Mouse (Mus musculus): Measurements from ENCODE around the gene Slc9a9. TPM values are rescaled to one million over a fixed set of nuclear protein-coding genes. Genes with fewer than 3 reads are reported as not detected.

Slc9a9 gene
- total RNA-seq, 1 experiment from 2014 or later = 2.3 TPM

- DNase-seq = peak; percentile 80
Measured at GRCm38 (mm10) chr9:95220009-95220408, 550.3 kb downstream of the Slc9a9 start.

GRCm38 (mm10) chr9:95221310-95221709 is 551.6 kb downstream of the Slc9a9 start:
- DNase-seq = no peak

- DNase-seq = no peak
Measured at GRCm38 (mm10) chr9:95226986-95227385, 557.3 kb downstream of the Slc9a9 start.

- no peak for DNase-seq
Measured at GRCm38 (mm10) chr9:95228123-95228522, 558.4 kb downstream of the Slc9a9 start.

- DNase-seq = no peak
Measured at GRCm38 (mm10) chr9:95229147-95229546, 559.4 kb downstream of the Slc9a9 start.

GRCm38 (mm10) chr9:95239900-95240299 is 570.2 kb downstream of the Slc9a9 start:
- no peak for DNase-seq

GRCm38 (mm10) chr9:95242628-95243195 is 573.0 kb downstream of the Slc9a9 start:
- no peak for DNase-seq

- no peak for DNase-seq
Measured at GRCm38 (mm10) chr9:95254162-95254561, 584.5 kb downstream of the Slc9a9 start.

- no peak for DNase-seq
Measured at GRCm38 (mm10) chr9:95255844-95256243, 586.1 kb downstream of the Slc9a9 start.

- DNase-seq = no peak
Measured at GRCm38 (mm10) chr9:95256680-95257316, 587.1 kb downstream of the Slc9a9 start.

- no peak for DNase-seq
Measured at GRCm38 (mm10) chr9:95262851-95263250, 593.1 kb downstream of the Slc9a9 start.

- no peak for DNase-seq
Measured at GRCm38 (mm10) chr9:95263867-95264509, 594.3 kb downstream of the Slc9a9 start.

- DNase-seq = peak; percentile 5
Measured at GRCm38 (mm10) chr9:95266179-95266578, 596.5 kb downstream of the Slc9a9 start.

- DNase-seq = no peak
Measured at GRCm38 (mm10) chr9:95266924-95267323, 597.2 kb downstream of the Slc9a9 start.

GRCm38 (mm10) chr9:95279590-95280344 is 610.1 kb downstream of the Slc9a9 start:
- DNase-seq = peak; percentile 67

Small RNA genes within 50 kb of the gene (microRNA-seq; reads per million reads assigned to microRNA genes)
- gene Mir7656 = 0 to 0.76 reads per million in 2 experiments

Other genes starting within 250 kb of the Slc9a9 start
- gene 1190002N15Rik, start 131.8 kb upstream of the Slc9a9 start, total RNA-seq (2021) = 19.8 and 24.6 TPM in 2 replicates